Mouse (Mus musculus): ENCODE results near the gene B3gnt3. TPM values are rescaled to one million over a fixed set of nuclear protein-coding genes. Genes with fewer than 3 reads are reported as not detected.

B3gnt3 gene
- polyA plus RNA-seq, 1 experiment from 2014 or later: 0.36 TPM

- Histone ChIP-seq H3K27ac (ENCODE audit: low read depth, low read length) (no peak overlapping the region), H3K27me3 (ENCODE audit: control insufficient read depth, insufficient read depth, low read length) (peaks cover 48% of the 10 kb centered on the region), H3K4me1 (replicated peaks; ENCODE audit: control insufficient read depth, insufficient read depth, low read length) (no peaks in the 10 kb centered on the region; the same call in 1 of the 2 replicates), H3K4me2 (replicated peaks; ENCODE audit: low read depth, low read length) (no peak overlapping the region), H3K36me3 (ENCODE audit: control insufficient read depth, insufficient read depth, low read length) (no peaks in the 10 kb centered on the region), H3K4me3 (ENCODE audit: low read depth, low read length) (no peak overlapping the region), H3K9ac (ENCODE audit: low read depth, low read length) (no peak overlapping the region), H3K9me3 (ENCODE audit: control insufficient read depth, low read length) (no peaks in the 10 kb centered on the region)
- 8% methylated on average over 36 of the region's 36 CpGs for WGBS
- peak; percentile 47 for ATAC-seq (ENCODE audit: low FRiP score)
- peak; percentile 94 for DNase-seq (ENCODE audit: low spot score)
Observed at GRCm38 (mm10) chr8:71660325-71661120, 41.1 kb downstream of the B3gnt3 start.

GRCm38 (mm10) chr8:71659751-71660150, 41.8 kb downstream of the B3gnt3 start:
- Histone ChIP-seq H3K36me3 (ENCODE audit: control insufficient read depth, insufficient read depth, low read length) (no peaks in the 10 kb centered on the region), H3K4me3 (ENCODE audit: low read depth, low read length) (no peak overlapping the region), H3K9ac (ENCODE audit: low read depth, low read length) (no peak overlapping the region), H3K9me3 (ENCODE audit: control insufficient read depth, low read length) (no peaks in the 10 kb centered on the region), H3K4me2 (replicated peaks; ENCODE audit: low read depth, low read length) (no peak overlapping the region), H3K27me3 (ENCODE audit: control insufficient read depth, insufficient read depth, low read length) (peaks cover 56% of the 10 kb centered on the region), H3K27ac (ENCODE audit: low read depth, low read length) (no peak overlapping the region), H3K4me1 (replicated peaks; ENCODE audit: control insufficient read depth, insufficient read depth, low read length) (no peaks in the 10 kb centered on the region; the same call in 1 of the 2 replicates)
- ATAC-seq (ENCODE audit: low FRiP score) (no peak), DNase-seq (ENCODE audit: low spot score) (no peak)
- WGBS: 62% methylated on average over 1 of the region's 1 CpGs

- Histone ChIP-seq H3K36me3 (ENCODE audit: control insufficient read depth, insufficient read depth, low read length) (no peaks in the 10 kb centered on the region), H3K4me1 (replicated peaks; ENCODE audit: control insufficient read depth, insufficient read depth, low read length) (no peaks in the 10 kb centered on the region; the same call in 1 of the 2 replicates), H3K9ac (ENCODE audit: low read depth, low read length) (no peak overlapping the region), H3K9me3 (ENCODE audit: control insufficient read depth, low read length) (no peaks in the 10 kb centered on the region), H3K4me2 (replicated peaks; ENCODE audit: low read depth, low read length) (no peak overlapping the region), H3K27me3 (ENCODE audit: control insufficient read depth, insufficient read depth, low read length) (peaks cover 63% of the 10 kb centered on the region), H3K27ac (ENCODE audit: low read depth, low read length) (no peak overlapping the region), H3K4me3 (ENCODE audit: low read depth, low read length) (no peak overlapping the region)
- WGBS: 29% methylated on average over 17 of the region's 17 CpGs
- DNase-seq (ENCODE audit: low spot score): no peak
- no peak for ATAC-seq (ENCODE audit: low FRiP score)
Observed at GRCm38 (mm10) chr8:71658515-71659049, 43.0 kb downstream of the B3gnt3 start.

GRCm38 (mm10) chr8:71657816-71658215, 43.8 kb downstream of the B3gnt3 start:
- Histone ChIP-seq H3K4me3 (ENCODE audit: low read depth, low read length) (no peak overlapping the region), H3K9me3 (ENCODE audit: control insufficient read depth, low read length) (no peaks in the 10 kb centered on the region), H3K9ac (ENCODE audit: low read depth, low read length) (no peak overlapping the region), H3K27ac (ENCODE audit: low read depth, low read length) (no peak overlapping the region), H3K36me3 (ENCODE audit: control insufficient read depth, insufficient read depth, low read length) (no peaks in the 10 kb centered on the region), H3K4me1 (replicated peaks; ENCODE audit: control insufficient read depth, insufficient read depth, low read length) (no peaks in the 10 kb centered on the region; the same call in 1 of the 2 replicates), H3K4me2 (replicated peaks; ENCODE audit: low read depth, low read length) (no peak overlapping the region), H3K27me3 (ENCODE audit: control insufficient read depth, insufficient read depth, low read length) (peaks cover 62% of the 10 kb centered on the region)
- WGBS: 34% methylated on average over 9 of the region's 9 CpGs
- DNase-seq (ENCODE audit: low spot score) (no peak), ATAC-seq (ENCODE audit: low FRiP score) (no peak)

GRCm38 (mm10) chr8:71654600-71654999, 47.0 kb downstream of the B3gnt3 start:
- Histone ChIP-seq H3K27me3 (ENCODE audit: control insufficient read depth, insufficient read depth, low read length) (peaks cover 48% of the 10 kb centered on the region), H3K9ac (ENCODE audit: low read depth, low read length) (no peak overlapping the region)
- DNase-seq (ENCODE audit: low spot score): peak; percentile 47

GRCm38 (mm10) chr8:71645510-71645909, 56.1 kb downstream of the B3gnt3 start:
- 85% methylated on average over 9 of the region's 9 CpGs for WGBS
- Histone ChIP-seq H3K4me2 (replicated peaks; ENCODE audit: low read depth, low read length) (no peak overlapping the region), H3K9ac (ENCODE audit: low read depth, low read length) (no peak overlapping the region)

More at GRCm38 (mm10) chr8:71654600-71654999, 47.0 kb downstream of the B3gnt3 start:
- no peak overlapping the region for H3K27ac ChIP-seq (ENCODE audit: low read depth, low read length)
- H3K9me3 ChIP-seq (ENCODE audit: control insufficient read depth, low read length): no peaks in the 10 kb centered on the region
- peak overlapping the region; percentile 31 for H3K4me2 ChIP-seq (replicated peaks; ENCODE audit: low read depth, low read length)
- no peaks in the 10 kb centered on the region for H3K36me3 ChIP-seq (ENCODE audit: control insufficient read depth, insufficient read depth, low read length)
- peak; percentile 32; the same call in 1 of the 2 replicates for ATAC-seq (ENCODE audit: low FRiP score)
- H3K4me3 ChIP-seq (ENCODE audit: low read depth, low read length): no peak overlapping the region; the same call in 1 of the 2 replicates
- no peaks in the 10 kb centered on the region for H3K4me1 ChIP-seq (replicated peaks; ENCODE audit: control insufficient read depth, insufficient read depth, low read length)
- 2% methylated on average over 24 of the region's 24 CpGs for WGBS

More at GRCm38 (mm10) chr8:71645510-71645909, 56.1 kb downstream of the B3gnt3 start:
- Histone ChIP-seq H3K27me3 (ENCODE audit: control insufficient read depth, insufficient read depth, low read length) (0 out of 2 replicates have a peak, but pooled peaks cover 2% of the 10 kb centered on the region), H3K4me1 (replicated peaks; ENCODE audit: control insufficient read depth, insufficient read depth, low read length) (no peaks in the 10 kb centered on the region), H3K4me3 (ENCODE audit: low read depth, low read length) (no peak overlapping the region), H3K36me3 (ENCODE audit: control insufficient read depth, insufficient read depth, low read length) (no peaks in the 10 kb centered on the region), H3K9me3 (ENCODE audit: control insufficient read depth, low read length) (no peaks in the 10 kb centered on the region), H3K27ac (ENCODE audit: low read depth, low read length) (no peak overlapping the region)
- ATAC-seq (ENCODE audit: low FRiP score): no peak
- no peak for DNase-seq (ENCODE audit: low spot score)

Other genes starting within 250 kb of the B3gnt3 start
- gene Abhd8, start 238.1 kb downstream of the B3gnt3 start, polyA plus RNA-seq (2014; fragmentation: Nextera tagmentation; extraction: Ambion mirVana): 38.5 and 40.0 TPM in 2 replicates
- gene Mrpl34, start 236.8 kb downstream of the B3gnt3 start, polyA plus RNA-seq (2014; fragmentation: Nextera tagmentation; extraction: Ambion mirVana): 231 and 239 TPM in 2 replicates
- gene Dda1, start 232.6 kb downstream of the B3gnt3 start, polyA plus RNA-seq (2014; fragmentation: Nextera tagmentation; extraction: Ambion mirVana): 143 and 155 TPM in 2 replicates
- 5.1 and 5.8 TPM in 2 replicates for gene Ano8, start 215.8 kb downstream of the B3gnt3 start, polyA plus RNA-seq (2014; fragmentation: Nextera tagmentation; extraction: Ambion mirVana)
- 3.7 and 3.8 TPM in 2 replicates for gene Gtpbp3, start 213.7 kb downstream of the B3gnt3 start, polyA plus RNA-seq (2014; fragmentation: Nextera tagmentation; extraction: Ambion mirVana)
- 35.3 and 37.2 TPM in 2 replicates for gene Plvap, start 190.0 kb downstream of the B3gnt3 start, polyA plus RNA-seq (2014; fragmentation: Nextera tagmentation; extraction: Ambion mirVana)
- 0.51 and 0.71 TPM in 2 replicates for gene Ccdc194, start 176.1 kb downstream of the B3gnt3 start, polyA plus RNA-seq (2014; fragmentation: Nextera tagmentation; extraction: Ambion mirVana)
- gene Bst2, start 164.3 kb downstream of the B3gnt3 start, polyA plus RNA-seq (2014; fragmentation: Nextera tagmentation; extraction: Ambion mirVana): 2.2 and 5.7 TPM in 2 replicates
- gene Mvb12a, start 158.9 kb downstream of the B3gnt3 start, polyA plus RNA-seq (2014; fragmentation: Nextera tagmentation; extraction: Ambion mirVana): 54.3 and 61.1 TPM in 2 replicates
- gene Tmem221, start 142.9 kb downstream of the B3gnt3 start, polyA plus RNA-seq (2014; fragmentation: Nextera tagmentation; extraction: Ambion mirVana): 0.28 and 0.47 TPM in 2 replicates
- not detected in 2 replicates for gene Nxnl1, start 135.2 kb downstream of the B3gnt3 start, polyA plus RNA-seq (2014; fragmentation: Nextera tagmentation; extraction: Ambion mirVana)
- 13.7 and 18.2 TPM in 2 replicates for gene Slc27a1, start 132.9 kb downstream of the B3gnt3 start, polyA plus RNA-seq (2014; fragmentation: Nextera tagmentation; extraction: Ambion mirVana)
- gene Pgls, start 109.6 kb downstream of the B3gnt3 start, polyA plus RNA-seq (2014; fragmentation: Nextera tagmentation; extraction: Ambion mirVana): 228 TPM in 2 replicates
- 3.3 and 3.6 TPM in 2 replicates for gene Fam129c, start 104.1 kb downstream of the B3gnt3 start, polyA plus RNA-seq (2014; fragmentation: Nextera tagmentation; extraction: Ambion mirVana)
- gene Colgalt1, start 90.8 kb downstream of the B3gnt3 start, polyA plus RNA-seq (2014; fragmentation: Nextera tagmentation; extraction: Ambion mirVana): 41.3 and 42.5 TPM in 2 replicates
- 7.3 and 9.1 TPM in 2 replicates for gene Unc13a, start 30.0 kb downstream of the B3gnt3 start, polyA plus RNA-seq (2014; fragmentation: Nextera tagmentation; extraction: Ambion mirVana)
- gene Jak3, start 25.5 kb downstream of the B3gnt3 start, polyA plus RNA-seq (2014; fragmentation: Nextera tagmentation; extraction: Ambion mirVana): 0.99 and 1.4 TPM in 2 replicates
- 0.35 and 0.37 TPM in 2 replicates for gene Insl3, start 12.6 kb downstream of the B3gnt3 start, polyA plus RNA-seq (2014; fragmentation: Nextera tagmentation; extraction: Ambion mirVana)
- gene Fcho1, start 23.9 kb upstream of the B3gnt3 start, polyA plus RNA-seq (2014; fragmentation: Nextera tagmentation; extraction: Ambion mirVana): 13.6 and 15.0 TPM in 2 replicates
- 6.6 and 8.2 TPM in 2 replicates for gene Zfp709, start 180.2 kb upstream of the B3gnt3 start, polyA plus RNA-seq (2014; fragmentation: Nextera tagmentation; extraction: Ambion mirVana)
- gene Zfp882, start 206.8 kb upstream of the B3gnt3 start, polyA plus RNA-seq (2014; fragmentation: Nextera tagmentation; extraction: Ambion mirVana): 9.1 and 12.4 TPM in 2 replicates
- 40.2 and 43.5 TPM in 2 replicates for gene Zfp617, start 206.8 kb upstream of the B3gnt3 start, polyA plus RNA-seq (2014; fragmentation: Nextera tagmentation; extraction: Ambion mirVana)
- gene Zfp961, start 249.2 kb upstream of the B3gnt3 start, polyA plus RNA-seq (2014; fragmentation: Nextera tagmentation; extraction: Ambion mirVana): 21.4 and 27.0 TPM in 2 replicates